Mouse (Mus musculus) liver, embryonic 16.5 days (tissue): ENCODE measurements around the gene Tmem86a. TPM values are rescaled to one million over a fixed set of nuclear protein-coding genes. Genes with fewer than 3 reads are reported as not detected.

ENCODE experiments used
- ATAC-seq: fragments of 200-750 bp; cut with Nextera tagmentation; 2 replicates; pipeline ENCODE4 v1.8.0; 2017; ENCODE audit warnings: low read depth, mild to moderate bottlenecking, moderate number of reproducible peaks, moderate library complexity
- H3K27ac ChIP-seq: fragments of 300-500 bp; sonication (generic); 2 replicates; pipeline ENCODE4 v1.5.1; 2014; ENCODE audit warnings: mild to moderate bottlenecking, low read length
- H3K27me3 ChIP-seq: fragments of 300-500 bp; sonication (generic); 2 replicates; pipeline ENCODE4 v1.6.1; 2014; ENCODE audit warnings: low read depth, low read length, mixed read lengths; ENCODE audit not compliant: control insufficient read depth, insufficient read depth
- H3K36me3 ChIP-seq: fragments of 300-500 bp; sonication (generic); 2 replicates; pipeline ENCODE4 v1.6.1; 2014; ENCODE audit warnings: mild to moderate bottlenecking; ENCODE audit not compliant: control insufficient read depth, insufficient read depth
- H3K4me1 ChIP-seq: fragments of 300-500 bp; sonication (generic); 2 replicates; pipeline ENCODE4 v1.6.1; 2014; ENCODE audit warnings: low read depth, low read length, mixed read lengths; ENCODE audit not compliant: control insufficient read depth
- H3K4me2 ChIP-seq: fragments of 300-500 bp; sonication (generic); 2 replicates; pipeline ENCODE4 v1.6.1; 2014; ENCODE audit warnings: low read depth, low read length, mixed read lengths
- H3K4me3 ChIP-seq: fragments of 300-500 bp; sonication (generic); 2 replicates; pipeline ENCODE4 v1.5.1; 2014; ENCODE audit warnings: low read depth, mild to moderate bottlenecking, low read length
- H3K9ac ChIP-seq: fragments of 300-500 bp; sonication (generic); 2 replicates; pipeline ENCODE4 v1.6.1; 2014; ENCODE audit warnings: low read depth, low read length
- H3K9me3 ChIP-seq: fragments of 300-500 bp; sonication (generic); replicated peaks from 2 replicates; pipeline ENCODE4 v1.6.1; 2016; ENCODE audit warnings: low read length; ENCODE audit not compliant: control insufficient read depth
- WGBS: fragments of 180-500 bp; shearing (Covaris S2); extraction: QIAGEN DNeasy Blood & Tissue Kit; methylation state at CpG from one replicate; pipeline ENCODE4 v1.1.7; 2014; ENCODE audit not compliant: insufficient replicate concordance; 5-methylcytosine and 5-hydroxymethylcytosine counted together
- polyA plus RNA-seq: library from polyadenylated mRNA; unstranded; fragments of >200 nt; fragmentation: Nextera tagmentation; extraction: Ambion mirVana; gene quantifications from 2 replicates; pipeline ENCODE4 v1.2.1, GENCODE M21; 2015

Gene Tmem86a
- 25.3 and 25.6 TPM in 2 replicates for polyA plus RNA-seq

GRCm38 (mm10) chr7:47050366-47050765 lies at the start of gene Tmem86a:
Gene Tmem86a, plus strand, starts transcription at chr7:47050601.
- H3K27ac ChIP-seq: peak within 1 kb of the TSS; percentile 83
- under 1% methylated on average over 33 of the region's 33 CpGs for WGBS
- peaks cover 18% of the 10 kb centered on the region for H3K4me1 ChIP-seq

GRCm38 (mm10) chr7:47000644-47000983 lies 49.8 kb upstream of the Tmem86a start:
- H3K27me3 ChIP-seq: no peaks in the 10 kb centered on the region
- H3K4me2 ChIP-seq: no peak overlapping the region
- H3K4me1 ChIP-seq: peaks cover 75% of the 10 kb centered on the region
- no peaks in the 10 kb centered on the region for H3K9me3 ChIP-seq
- no peak for ATAC-seq
- H3K9ac ChIP-seq: no peak overlapping the region
- H3K27ac ChIP-seq: no peak overlapping the region
- H3K4me3 ChIP-seq: no peak overlapping the region
- WGBS: 82% methylated on average over 3 of the region's 3 CpGs
- peaks cover 18% of the 10 kb centered on the region for H3K36me3 ChIP-seq

More at GRCm38 (mm10) chr7:47050366-47050765, at the start of gene Tmem86a:
- peak within 1 kb of the TSS; percentile 70 for H3K4me3 ChIP-seq
- H3K27me3 ChIP-seq: no peaks in the 10 kb centered on the region; the same call in 1 of the 2 replicates
- peak; percentile 94 for ATAC-seq
- no peaks in the 10 kb centered on the region for H3K36me3 ChIP-seq
- peak within 1 kb of the TSS; percentile 72 for H3K9ac ChIP-seq
- no peaks in the 10 kb centered on the region for H3K9me3 ChIP-seq
- peak within 1 kb of the TSS; percentile 93 for H3K4me2 ChIP-seq

- peaks cover 70% of the 10 kb centered on the region for H3K4me1 ChIP-seq
- H3K27ac ChIP-seq: 0 out of 2 replicates have a peak overlapping the region, but pooled peaks have one; percentile 2
- WGBS: 37% methylated on average over 5 of the region's 5 CpGs
- no peak overlapping the region for H3K4me2 ChIP-seq
- H3K9ac ChIP-seq: no peak overlapping the region
- H3K36me3 ChIP-seq: peaks cover 18% of the 10 kb centered on the region
- ATAC-seq: no peak
- no peaks in the 10 kb centered on the region for H3K27me3 ChIP-seq
- no peaks in the 10 kb centered on the region for H3K9me3 ChIP-seq
- H3K4me3 ChIP-seq: no peak overlapping the region
Measured at GRCm38 (mm10) chr7:47001125-47001899, 49.1 kb upstream of the Tmem86a start.

GRCm38 (mm10) chr7:47001900-47002275 lies 48.5 kb upstream of the Tmem86a start:
- ATAC-seq: no peak
- Histone ChIP-seq H3K4me1 (peaks cover 66% of the 10 kb centered on the region), H3K4me2 (no peak overlapping the region), H3K9me3 (no peaks in the 10 kb centered on the region), H3K9ac (no peak overlapping the region), H3K27me3 (no peaks in the 10 kb centered on the region), H3K27ac (no peak overlapping the region), H3K4me3 (no peak overlapping the region), H3K36me3 (peaks cover 16% of the 10 kb centered on the region)
- WGBS: 79% methylated on average over 4 of the region's 4 CpGs

GRCm38 (mm10) chr7:47003411-47004115 lies 46.8 kb upstream of the Tmem86a start:
- H3K9ac ChIP-seq: no peak overlapping the region
- no peak overlapping the region for H3K4me3 ChIP-seq
- no peaks in the 10 kb centered on the region for H3K27me3 ChIP-seq
- peaks cover 54% of the 10 kb centered on the region for H3K4me1 ChIP-seq
- H3K36me3 ChIP-seq: no peaks in the 10 kb centered on the region
- ATAC-seq: no peak
- H3K9me3 ChIP-seq: no peaks in the 10 kb centered on the region
- WGBS: 72% methylated on average over 3 of the region's 3 CpGs
- H3K4me2 ChIP-seq: no peak overlapping the region
- 0 out of 2 replicates have a peak overlapping the region, but pooled peaks have one; percentile 30 for H3K27ac ChIP-seq

GRCm38 (mm10) chr7:47007109-47007780 lies 43.2 kb upstream of the Tmem86a start:
- Histone ChIP-seq H3K27ac (peak overlapping the region; percentile 92), H3K27me3 (no peaks in the 10 kb centered on the region), H3K36me3 (no peaks in the 10 kb centered on the region), H3K9me3 (no peaks in the 10 kb centered on the region), H3K4me3 (peak overlapping the region; percentile 71), H3K4me2 (peak overlapping the region; percentile 91), H3K4me1 (peaks cover 44% of the 10 kb centered on the region), H3K9ac (peak overlapping the region; percentile 77)
- no peak for ATAC-seq
- 11% methylated on average over 21 of the region's 21 CpGs for WGBS

- H3K4me3 ChIP-seq: peak overlapping the region; percentile 71
- H3K4me1 ChIP-seq: peaks cover 46% of the 10 kb centered on the region
- no peaks in the 10 kb centered on the region for H3K27me3 ChIP-seq
- peak overlapping the region; percentile 92 for H3K27ac ChIP-seq
- peak overlapping the region; percentile 91 for H3K4me2 ChIP-seq
- ATAC-seq: peak; percentile 67
- H3K9ac ChIP-seq: peak overlapping the region; percentile 77
- H3K9me3 ChIP-seq: no peaks in the 10 kb centered on the region
- no peaks in the 10 kb centered on the region for H3K36me3 ChIP-seq
- WGBS: 0% methylated on average over 25 of the region's 25 CpGs
Measured at GRCm38 (mm10) chr7:47007818-47008167, 42.6 kb upstream of the Tmem86a start.

GRCm38 (mm10) chr7:47008168-47008993 lies 42.0 kb upstream of the Tmem86a start, which contains the start of gene Spty2d1:
Gene Spty2d1, minus strand, starts transcription at chr7:47008411.
- under 1% methylated on average over 57 of the region's 57 CpGs for WGBS
- peak within 1 kb of the TSS; percentile 71 for H3K4me3 ChIP-seq
- H3K27me3 ChIP-seq: no peaks in the 10 kb centered on the region
- no peaks in the 10 kb centered on the region for H3K36me3 ChIP-seq
- no peaks in the 10 kb centered on the region for H3K9me3 ChIP-seq
- peak within 1 kb of the TSS; percentile 92 for H3K27ac ChIP-seq
- ATAC-seq: peak; percentile 89
- H3K4me2 ChIP-seq: peak within 1 kb of the TSS; percentile 96
- peaks cover 46% of the 10 kb centered on the region for H3K4me1 ChIP-seq
- H3K9ac ChIP-seq: peak within 1 kb of the TSS; percentile 77
